Mouse (Mus musculus) left cerebral cortex, postnatal 10 days (tissue): ENCODE results near the gene ccdc198. TPM values are rescaled to one million over a fixed set of nuclear protein-coding genes. Genes with fewer than 3 reads are reported as not detected.
A peak's percentile ranks its signal among the peaks of the same experiment; 100 is the strongest.
"Not testable (repeated sequence)": the region's sequence is repeated elsewhere in the genome, so short reads cannot be mapped to it uniquely, and the experiment has no call there.

Source experiments
- DNase-seq, 2 experiments: peaks; one replicate each; pipeline ENCODE4 v3.0.0; 2021 to 2022; ENCODE audit warnings: low spot score in 2 of 2, mixed read lengths in 1 of 2; ENCODE audit errors: extremely low spot score in 1 of 2
- intact Hi-C: fragments of 180-260 bp; cut with DNase I; formaldehyde crosslinking; loops from one replicate; pipeline ENCODE4 v1.15.1; 2025
- total RNA-seq, 2 experiments: library from RNA; stranded (reverse); gene quantifications; 2 replicates each; pipeline ENCODE4 v1.2.3; 2021

Gene ccdc198
- total RNA-seq: not detected

- DNase-seq: no peak
- intact Hi-C loops: no loop called here
Measured at GRCm38 (mm10) chr14:49245126-49245714, at the start of gene ccdc198. ccdc198 (minus strand) TSS chr14:49245474.

- no peak for DNase-seq
- intact Hi-C loops: no loop called here
Measured at GRCm38 (mm10) chr14:49293802-49294449, 48.7 kb upstream of the ccdc198 start.

GRCm38 (mm10) chr14:49290029-49290745 lies 44.9 kb upstream of the ccdc198 start:
- DNase-seq: no peak
- intact Hi-C loops: no loop called here

DNA sequence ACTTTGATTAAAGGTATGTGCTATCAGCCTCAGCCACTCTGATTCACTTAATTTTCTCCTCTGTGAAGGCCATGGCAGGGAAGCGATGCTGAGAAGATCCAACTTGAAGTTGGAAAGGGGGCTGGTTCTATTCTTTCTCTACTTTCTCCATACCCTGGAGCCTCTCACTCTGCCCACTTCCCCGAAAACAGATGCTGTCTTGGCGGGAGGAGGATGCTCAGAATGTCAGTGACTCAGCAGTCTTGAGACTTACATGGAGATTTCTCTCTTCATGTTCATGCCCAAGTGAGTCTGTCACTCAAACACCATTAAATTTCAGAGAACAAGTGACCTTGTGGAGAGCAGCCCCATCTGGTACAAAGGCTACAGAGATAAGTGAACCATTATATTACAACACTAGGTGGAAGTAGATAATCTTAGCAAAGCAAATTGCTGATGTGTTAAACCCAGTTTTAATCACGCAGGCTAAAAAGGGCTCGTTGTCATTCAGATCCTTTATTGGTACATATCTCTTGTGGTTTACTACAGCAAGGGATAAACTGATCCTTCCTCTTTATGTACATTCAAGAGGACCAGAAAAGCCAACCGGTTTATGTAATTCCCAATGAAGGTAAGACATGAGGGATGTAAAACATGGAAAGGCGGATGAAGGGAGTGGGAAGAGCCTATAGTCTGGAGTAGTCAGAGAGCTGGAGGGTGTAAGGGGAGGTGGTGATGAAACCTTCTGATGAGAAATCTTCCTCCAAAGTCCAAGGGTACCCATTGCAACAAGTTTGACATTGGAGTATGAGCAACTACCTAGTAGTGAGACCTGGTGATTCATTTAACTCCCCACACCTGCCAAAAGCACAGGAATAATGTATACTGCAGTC lies 38.7 kb upstream of the ccdc198 start:
- no peak for DNase-seq
- intact Hi-C loops: no loop called here

GRCm38 (mm10) chr14:49278880-49279279 lies 33.6 kb upstream of the ccdc198 start:
- intact Hi-C loops: no loop called here
- DNase-seq: no peak

- DNase-seq, intact Hi-C loops: not testable (repeated sequence)
Measured at GRCm38 (mm10) chr14:49278479-49278878, 33.2 kb upstream of the ccdc198 start.

DNA sequence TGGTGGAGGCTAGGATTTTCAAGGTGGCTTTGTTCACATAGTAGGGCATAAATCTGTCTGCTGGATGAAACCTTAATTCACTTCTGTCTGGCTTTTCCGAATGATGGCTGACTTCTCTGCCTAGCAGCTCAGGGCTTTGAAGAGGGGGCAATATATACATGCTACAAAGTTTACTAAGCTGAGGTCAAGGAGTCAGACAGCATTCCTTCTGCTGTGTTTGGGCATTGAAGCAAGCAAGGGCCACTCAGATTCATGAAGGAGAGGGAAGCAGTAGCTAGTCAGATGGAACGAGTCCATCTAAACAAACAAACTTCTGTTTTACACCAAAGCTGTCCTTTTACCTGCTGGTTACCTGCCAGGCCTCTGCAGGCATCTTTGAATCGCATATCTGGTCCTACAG lies 32.4 kb upstream of the ccdc198 start:
- intact Hi-C loops: no loop called here
- DNase-seq: no peak

GRCm38 (mm10) chr14:49275376-49275775 lies 30.1 kb upstream of the ccdc198 start:
- intact Hi-C loops: no loop called here
- no peak for DNase-seq

DNA sequence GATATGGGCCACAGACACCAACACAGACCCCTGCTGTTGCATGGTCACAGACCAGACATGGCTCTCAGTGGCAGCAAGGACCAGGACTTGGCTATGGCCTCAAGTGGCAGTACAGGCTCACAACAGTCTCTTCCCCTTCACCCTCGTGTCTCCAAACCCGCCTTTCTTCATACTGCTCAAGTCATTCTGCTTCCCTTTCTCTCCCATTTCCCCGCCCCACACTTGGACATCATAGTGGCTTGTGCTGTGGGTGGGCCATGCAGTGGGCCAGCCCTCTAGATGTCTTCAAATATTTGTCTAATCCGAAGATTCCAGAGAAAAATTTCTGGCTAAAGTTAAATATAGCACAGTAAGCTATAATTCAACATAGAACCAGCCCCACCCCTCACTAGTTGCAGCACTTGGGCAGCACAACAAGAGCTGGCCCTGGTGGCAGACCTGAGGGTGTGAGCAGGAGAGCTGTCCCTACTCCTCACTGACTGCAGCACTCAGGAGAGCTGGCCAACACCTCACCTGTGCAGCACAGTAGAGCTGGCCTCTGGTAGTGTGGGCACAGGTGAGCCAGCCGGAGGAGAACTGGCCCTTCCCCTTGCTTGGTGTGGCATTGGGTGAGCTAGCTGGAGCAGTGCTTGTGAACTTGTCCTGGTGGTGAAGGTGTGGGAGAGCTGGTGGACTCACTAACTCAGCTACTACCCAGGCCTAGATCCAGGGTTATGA lies 20.2 kb upstream of the ccdc198 start:
- no peak for DNase-seq
- intact Hi-C loops: no loop called here

GRCm38 (mm10) chr14:49241522-49241921 lies 3.8 kb downstream of the ccdc198 start:
- intact Hi-C loops: no loop called here
- DNase-seq: no peak

DNA sequence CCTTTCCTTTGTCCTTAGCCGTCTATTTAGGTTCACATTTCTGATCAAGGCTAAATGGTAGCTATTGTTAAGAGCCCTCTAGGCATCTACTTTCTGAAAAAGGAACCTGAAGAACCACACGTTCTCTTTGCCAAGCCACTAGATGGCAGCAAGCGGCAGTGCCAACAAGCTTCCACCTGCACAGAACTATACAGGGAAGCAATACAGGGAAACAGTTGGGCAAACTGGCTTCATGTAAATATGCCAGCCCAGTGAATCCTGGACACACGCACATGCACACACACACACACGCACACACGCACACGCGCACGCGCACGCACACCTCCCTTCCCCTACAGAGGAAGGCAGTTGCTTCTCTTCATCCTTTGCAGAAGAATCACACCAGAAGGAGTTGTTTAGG lies 7.1 kb downstream of the ccdc198 start:
- intact Hi-C loops: loop anchor here (2.0 to 10.0 kb wide), 4 partner anchors 111 to 597 kb away; no protein-coding TSS in a partner anchor
- DNase-seq: peak; percentile 66 to 73

DNA sequence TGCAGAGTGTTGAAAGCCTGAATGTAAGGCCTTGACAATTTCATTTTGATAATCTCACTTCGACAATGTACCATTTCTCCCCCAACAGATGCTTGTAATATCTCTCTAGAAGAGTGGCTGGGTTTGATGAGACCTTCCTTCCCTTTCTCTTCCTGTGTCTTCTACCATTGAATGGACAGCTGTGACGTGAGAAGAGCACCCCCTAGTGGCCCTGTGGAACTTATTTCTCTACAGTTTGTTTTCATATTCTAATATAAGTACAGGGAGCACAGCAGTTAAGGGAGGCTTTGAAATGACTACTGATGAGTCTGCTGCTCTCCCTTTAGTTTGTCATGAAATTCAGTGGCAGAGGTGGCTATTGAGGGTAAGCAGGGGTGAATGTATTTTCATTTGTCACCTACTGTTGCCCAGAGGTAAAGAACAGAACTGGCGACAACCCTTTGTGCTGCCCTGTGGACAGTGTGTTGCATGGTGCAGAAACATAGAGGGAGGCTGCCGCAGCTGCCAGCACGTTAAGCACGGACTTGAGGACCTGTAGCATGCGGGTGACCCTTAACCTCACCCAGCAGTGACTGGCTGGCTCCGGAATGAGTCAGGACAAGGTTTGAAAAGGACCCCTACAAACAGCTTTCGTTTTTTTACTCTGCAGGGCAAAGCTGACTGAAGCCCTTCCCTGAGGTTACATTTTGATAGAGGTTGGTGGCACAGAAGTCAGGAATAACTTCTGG lies 10.3 kb downstream of the ccdc198 start:
- peak in 1 of 2 experiments; percentile 42 for DNase-seq
- intact Hi-C loops: loop anchor here (5.0 to 10.0 kb wide), 3 partner anchors 310 to 600 kb away; no protein-coding TSS in a partner anchor

DNA sequence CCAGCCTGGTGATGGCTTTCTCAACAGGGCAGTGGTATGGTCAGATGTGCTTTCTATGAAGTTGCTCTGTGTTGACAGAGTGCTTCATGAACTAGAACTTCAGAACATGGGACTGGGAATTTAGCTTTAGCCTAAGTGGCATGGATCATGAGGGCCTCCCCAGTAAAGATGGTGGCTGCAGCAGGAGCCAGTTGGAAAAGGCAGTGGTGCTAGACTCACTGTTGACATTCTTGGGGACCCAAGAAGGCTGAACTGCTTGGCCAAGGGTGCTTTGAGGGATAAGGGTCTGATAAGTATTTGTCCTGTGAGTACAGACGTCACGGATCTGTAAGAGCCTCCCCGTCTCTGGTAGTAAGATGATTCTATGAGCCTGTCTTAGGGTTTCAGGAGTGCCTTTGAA lies 13.4 kb downstream of the ccdc198 start:
- no peak for DNase-seq
- intact Hi-C loops: loop anchor here (10.0 kb wide), 2 partner anchors 313 to 603 kb away; no protein-coding TSS in a partner anchor

DNA sequence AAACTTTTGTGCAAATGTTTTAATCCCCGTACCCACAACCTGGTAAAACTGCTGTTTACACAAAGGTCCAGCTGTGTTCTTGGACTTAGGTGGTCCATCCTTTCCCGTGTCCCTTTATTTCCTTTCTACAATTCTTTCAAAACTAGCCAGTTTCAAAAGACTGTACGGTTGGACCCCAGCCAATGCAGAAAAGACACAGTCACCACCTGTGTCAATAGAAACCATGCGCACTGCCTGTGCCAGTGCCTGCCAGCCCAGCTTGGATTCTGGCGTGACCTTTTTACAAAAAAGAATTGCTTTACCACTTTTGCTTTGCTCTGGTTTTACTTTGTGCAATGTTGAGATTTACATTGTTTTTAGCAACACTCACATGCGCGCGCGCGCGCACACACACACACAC lies 18.3 kb downstream of the ccdc198 start:
- DNase-seq: peak in 1 of 2 experiments; percentile 32
- intact Hi-C loops: no loop called here

DNA sequence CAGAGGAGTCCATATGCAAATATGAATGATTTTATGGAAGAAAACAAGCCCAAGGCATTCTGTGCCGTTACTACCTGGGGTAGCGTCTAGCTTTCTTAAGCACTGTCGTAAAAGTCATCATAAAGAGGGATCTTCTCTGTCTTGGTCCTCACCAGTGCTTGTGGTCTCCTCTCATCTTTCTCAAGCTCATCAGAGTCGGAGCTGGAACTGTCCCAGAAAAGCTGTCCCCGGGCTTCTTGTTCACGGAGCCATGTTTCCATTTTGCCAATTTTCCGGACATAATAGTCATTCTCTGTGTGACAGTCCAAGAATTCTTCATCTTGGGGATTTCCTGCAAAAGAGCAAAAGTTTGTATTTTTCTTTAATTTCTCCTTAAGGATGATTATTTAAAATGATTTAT lies 18.8 kb downstream of the ccdc198 start:
- intact Hi-C loops: no loop called here
- DNase-seq: no peak

DNA sequence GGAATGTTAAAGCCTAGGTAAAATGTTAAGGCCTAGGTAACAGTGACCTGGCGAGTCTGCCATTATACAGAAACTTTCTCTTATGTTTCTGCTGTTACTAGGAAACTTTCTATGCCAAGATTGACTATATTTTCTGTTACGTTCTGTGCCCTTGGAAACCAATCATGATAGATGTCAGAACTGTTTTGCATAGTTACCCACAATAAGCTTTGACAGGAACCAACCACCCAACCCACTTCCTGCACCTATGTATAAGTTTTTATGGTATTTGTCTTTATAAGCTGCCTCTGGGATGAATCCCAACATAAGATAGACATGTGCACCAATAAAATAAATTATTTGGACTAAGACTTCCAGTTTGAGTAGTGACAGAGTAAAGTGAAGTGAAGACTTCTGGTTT lies 23.5 kb downstream of the ccdc198 start:
- intact Hi-C loops: no loop called here
- DNase-seq: no peak

- intact Hi-C loops: not testable (repeated sequence)
Measured at GRCm38 (mm10) chr14:49219466-49220022, 25.7 kb downstream of the ccdc198 start.

More at GRCm38 (mm10) chr14:49219466-49220022, 25.7 kb downstream of the ccdc198 start:
- DNase-seq: not testable (repeated sequence)
